Mouse (Mus musculus) embryo, embryonic 9.5 days (tissue): ENCODE results near the gene Emb.
A peak's percentile ranks its signal among the peaks of the same experiment; 100 is the strongest.

Experiments used
- DNase-seq: peaks from one replicate; pipeline ENCODE4 v3.0.0-alpha.2; 2017; ENCODE audit errors: extremely low spot score

Emb gene

DNA sequence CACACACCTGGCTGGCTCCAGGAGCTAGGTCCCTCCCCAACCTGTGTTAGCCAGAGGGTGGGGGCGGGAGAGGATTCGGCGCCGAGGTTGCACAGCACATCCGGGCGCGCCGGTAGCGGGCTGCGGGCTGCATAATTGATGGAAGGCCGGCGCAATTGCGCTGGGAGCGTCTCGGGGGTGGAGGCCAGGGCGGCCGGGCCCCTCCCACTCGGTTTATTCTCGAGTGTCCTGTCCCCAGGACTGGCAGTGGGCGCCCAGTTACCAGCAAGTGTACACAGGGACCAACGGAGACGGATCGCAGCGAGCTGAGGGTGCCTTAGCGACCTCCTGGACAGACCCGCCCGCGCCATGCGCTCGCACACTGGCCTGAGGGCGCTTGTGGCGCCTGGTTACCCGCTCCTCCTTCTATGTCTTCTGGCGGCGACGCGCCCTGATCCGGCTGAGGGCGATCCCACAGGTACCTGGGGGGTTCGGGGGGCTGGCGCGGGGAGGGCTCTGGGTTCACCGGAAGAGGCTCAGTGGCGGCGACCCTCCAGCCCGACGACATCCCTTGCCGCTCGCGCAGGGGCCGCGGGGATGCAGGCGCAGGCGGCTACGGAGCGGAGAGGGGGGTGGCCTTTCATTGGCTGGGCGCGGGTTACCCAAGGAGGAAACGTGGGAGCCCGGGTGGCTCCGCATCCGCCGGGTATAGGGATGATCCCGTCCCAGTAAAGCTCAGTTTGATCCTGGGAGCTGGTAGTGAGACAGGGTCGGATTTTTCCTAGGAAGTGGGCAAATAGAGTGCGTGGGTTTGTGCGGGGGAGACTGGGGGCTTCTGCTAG is 12.4 kb downstream of the Emb start, which contains the start of gene Gm17509:
TSS of gene Gm17509 (minus strand) at position 575 of the 821 bp plus-strand sequence.
- DNase-seq = peak; percentile 84

DNA sequence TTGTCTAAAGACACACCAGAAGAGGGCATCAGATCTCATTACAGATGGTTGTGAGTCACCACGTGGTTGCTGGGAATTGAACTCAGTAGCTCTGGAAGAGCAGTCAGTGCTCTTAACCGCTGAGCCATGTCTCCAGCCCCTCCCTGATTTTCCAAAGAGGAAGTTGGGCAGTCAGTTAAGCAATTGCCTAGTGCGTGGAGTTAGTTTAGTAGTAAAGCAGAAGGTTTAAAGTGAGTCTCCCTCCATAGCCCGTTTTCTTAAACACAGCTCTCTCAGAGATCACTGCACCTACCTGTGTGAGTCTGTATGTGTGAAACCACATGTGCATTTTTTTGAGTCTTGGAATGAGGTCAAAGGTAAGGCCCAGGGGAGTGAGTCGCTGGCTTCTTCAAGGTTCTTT is 14.8 kb downstream of the Emb start:
- no peak for DNase-seq

DNA sequence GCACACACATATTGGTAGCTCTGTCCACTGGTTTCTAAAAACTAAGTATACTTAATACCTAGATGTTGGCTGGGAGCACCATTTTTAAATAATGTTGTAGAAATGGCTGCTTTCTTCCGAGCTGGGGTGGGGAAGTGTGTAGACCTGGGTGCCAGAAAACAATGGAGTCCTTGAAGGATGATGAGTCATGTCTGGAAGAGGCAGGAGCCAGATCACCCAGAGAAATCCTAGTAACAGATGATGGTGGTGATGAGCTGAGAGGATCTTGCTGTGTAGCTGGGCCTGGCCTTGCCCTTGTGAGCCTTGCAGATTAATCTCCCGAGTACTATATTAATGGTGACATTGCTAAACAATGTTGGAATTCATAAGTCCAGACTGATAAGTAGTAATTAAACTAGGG is 16.6 kb downstream of the Emb start:
- DNase-seq = no peak

DNA sequence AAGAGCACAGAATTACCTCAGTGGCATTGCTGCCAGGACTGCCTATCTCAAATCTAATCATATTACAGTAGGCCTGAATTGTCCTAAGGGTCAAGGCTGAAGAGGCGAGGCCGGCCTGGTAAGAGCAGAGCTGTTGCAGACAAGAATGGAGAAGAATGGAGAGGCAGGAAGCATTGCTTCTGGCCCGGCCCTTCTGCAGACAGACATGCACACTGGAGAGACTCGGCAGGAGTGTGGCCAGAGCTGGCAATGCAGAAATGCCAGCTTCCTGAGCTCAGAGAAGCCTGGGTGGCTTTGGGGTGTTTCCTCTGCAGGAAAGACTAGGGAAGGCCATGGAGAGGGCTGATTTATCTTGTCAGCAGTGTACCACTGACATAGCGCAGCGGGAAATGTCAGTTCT is 17.2 kb downstream of the Emb start:
- no peak for DNase-seq

DNA sequence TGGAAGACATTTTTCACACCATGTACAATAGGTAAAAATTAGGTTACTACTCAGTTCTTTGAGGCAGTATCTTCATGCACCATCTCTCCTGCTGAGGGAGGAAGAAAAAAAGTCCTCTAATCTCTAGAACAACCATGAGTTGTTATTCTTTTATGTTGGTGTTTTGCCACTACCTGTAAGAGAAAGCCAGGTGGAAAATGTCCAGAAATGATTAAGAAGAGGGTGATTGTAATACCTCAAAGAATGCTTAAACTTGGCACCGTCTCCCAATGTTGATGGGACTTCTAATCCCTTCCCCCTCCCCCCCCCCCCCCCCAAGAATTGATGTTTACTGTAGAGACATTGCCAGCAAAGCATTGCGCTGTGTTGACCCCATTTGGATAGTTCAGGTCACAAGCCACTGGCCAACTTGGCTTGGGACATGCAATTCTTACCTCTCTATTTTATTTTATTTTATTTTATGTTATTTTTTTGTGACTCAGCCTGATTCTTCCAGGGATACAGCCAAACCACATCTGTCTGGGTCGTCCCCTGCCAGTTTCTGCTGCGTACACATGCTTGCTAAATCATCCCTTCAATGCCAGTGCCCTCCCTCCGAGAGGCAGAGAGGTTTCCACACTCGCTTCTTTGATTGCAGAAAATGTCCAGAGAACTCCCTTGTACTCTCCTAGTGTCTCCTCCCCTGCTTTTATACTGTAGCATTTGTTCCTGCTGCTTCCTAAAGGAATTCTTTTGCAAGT is 22.2 kb downstream of the Emb start:
- DNase-seq = no peak

DNA sequence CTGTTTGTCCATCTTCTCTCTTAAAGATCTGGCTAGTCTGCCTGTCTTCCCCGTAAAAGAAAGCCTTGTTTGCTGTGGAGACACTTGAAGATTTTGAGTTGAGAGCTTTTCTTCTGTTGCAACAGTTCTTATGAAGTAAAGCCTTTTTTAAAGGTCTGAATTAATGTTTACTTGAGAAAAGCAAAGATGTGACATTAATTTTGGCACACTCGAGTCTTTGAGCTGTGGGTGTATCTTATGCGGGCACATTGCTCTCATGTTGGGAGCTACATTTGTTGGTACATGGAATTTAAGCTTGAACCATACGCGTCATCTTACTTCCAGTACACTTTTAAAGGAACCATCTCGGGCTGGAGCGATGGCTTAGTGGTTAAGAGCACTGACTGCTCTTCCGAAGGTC is 25.5 kb downstream of the Emb start:
- DNase-seq = no peak

DNA sequence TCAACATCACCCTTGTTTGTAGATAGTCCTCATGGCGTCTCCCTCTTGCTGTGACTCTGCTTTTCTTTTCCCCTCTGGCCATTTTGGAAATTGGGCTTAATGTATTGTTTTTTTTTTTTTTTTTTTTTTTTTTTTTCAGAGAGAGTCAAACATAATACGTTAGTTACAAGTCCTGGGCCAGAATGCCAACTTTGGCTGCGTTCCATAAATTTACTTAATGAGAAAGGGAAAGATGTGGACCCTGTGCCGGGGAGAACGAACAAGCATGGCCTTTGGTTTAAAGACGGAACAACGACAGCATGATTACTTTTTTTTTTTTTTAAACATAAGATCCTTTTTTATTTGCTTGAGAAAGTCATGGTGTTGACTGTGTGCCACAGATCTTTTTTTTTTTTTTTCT is 26.1 kb downstream of the Emb start:
- DNase-seq = no peak

DNA sequence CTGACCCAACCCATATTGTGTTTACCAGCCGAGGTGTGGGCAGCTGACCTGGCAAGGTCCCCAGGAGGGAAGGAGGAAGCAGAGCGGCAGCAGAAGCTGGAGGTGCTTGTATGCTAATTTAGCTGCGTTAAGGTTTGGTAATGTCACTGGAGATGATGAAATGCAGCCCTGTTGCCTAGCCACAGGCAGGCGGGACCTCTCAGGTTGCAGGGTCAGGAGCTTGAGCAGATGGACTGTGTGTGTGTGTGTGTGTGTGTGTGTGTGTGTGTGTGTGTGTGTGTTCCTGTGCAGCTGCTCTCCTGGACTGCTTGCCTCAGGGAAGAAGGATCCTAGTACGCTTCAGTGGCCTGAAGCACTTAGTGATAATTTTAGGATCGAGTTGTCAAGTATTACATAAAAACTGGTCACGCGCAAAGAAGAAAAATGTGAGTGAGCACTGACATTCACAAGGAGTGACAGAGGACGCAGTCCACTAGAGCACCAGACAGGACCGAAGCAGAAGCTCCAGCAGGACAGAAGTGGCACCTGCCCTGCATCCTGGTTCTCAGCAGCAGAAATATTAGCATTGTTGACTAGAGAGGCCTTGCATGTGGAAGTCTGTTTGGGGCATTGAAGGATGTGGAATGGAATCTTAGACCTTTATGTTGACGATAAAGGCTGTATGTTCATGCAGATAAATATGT is 27.3 kb downstream of the Emb start:
- DNase-seq = peak; percentile 65

DNA sequence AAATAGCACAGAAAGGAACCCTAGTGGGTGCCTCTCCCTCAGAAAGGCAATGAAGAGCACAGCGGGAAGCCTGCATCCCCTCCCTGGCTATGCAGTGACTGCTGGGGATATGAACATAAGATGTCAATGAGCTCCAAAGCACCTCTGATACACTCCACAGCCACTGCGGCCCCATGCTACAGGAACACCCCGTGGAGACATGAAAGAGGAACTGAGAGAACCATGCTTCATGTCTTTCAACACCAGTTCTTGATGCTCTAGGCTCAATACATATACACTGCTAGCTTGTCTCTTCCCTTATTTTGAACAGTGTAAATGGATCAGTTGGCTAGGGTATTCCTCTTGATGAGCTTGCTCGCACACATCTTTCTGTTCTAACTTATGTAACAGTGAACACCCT is 28.8 kb downstream of the Emb start:
- no peak for DNase-seq

DNA sequence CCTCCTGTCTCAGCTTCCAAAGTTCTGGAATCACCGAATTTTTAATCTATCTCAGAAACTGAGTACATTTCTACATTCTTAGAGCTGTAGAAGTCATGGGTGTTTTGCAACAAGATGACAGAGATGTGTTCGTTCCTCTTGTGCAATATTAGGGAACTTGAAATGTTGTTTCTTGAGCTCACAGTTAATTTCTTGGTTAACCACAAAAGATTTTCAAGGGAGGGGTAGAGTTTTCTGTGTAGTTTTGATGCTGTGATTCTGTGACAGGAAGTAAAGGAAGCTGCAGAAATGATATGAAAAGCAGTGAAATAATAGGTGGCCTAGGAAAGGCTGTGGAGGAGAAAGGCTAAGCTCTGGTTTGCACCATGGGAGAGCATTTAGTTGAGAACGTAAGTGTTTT is 33.7 kb downstream of the Emb start:
- DNase-seq = no peak

DNA sequence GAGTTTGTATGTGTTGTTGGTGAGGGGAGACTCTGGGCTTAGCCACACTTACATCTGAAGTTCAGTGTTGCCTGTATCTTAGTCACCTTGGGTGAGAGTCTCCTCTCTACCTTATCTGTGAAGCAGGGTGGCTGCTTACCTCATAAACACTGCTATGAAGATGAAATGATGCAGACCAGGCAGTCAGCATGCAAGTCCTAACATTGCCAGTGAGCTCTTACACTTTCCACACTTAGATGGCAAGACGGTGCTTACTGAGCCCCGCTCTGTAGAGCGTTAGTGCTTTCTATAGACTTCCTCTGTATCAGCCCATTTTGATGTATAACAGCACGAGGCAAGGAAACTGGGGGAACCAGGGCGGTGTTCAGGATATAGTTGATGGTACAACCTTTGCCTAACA is 34.3 kb downstream of the Emb start:
- DNase-seq = no peak

DNA sequence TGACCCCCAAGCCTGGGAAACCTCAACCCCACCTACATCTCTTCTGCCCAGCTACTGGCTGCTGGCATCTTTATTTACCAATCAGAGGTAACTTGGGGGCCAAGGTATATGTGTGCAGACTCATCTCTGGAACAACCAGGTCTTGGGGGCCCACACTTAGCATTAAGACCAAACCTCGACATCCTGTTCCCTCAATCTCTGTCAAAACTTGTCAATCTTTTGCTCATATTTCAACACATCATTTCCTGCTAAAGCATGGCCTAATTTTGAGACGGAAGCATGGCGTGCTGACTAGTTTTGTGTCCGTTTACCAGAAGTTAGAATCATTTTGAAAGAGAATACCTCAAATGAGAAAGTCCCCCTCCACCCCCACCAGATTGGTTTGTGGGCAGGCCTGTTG is 52.4 kb downstream of the Emb start:
- DNase-seq = no peak

DNA sequence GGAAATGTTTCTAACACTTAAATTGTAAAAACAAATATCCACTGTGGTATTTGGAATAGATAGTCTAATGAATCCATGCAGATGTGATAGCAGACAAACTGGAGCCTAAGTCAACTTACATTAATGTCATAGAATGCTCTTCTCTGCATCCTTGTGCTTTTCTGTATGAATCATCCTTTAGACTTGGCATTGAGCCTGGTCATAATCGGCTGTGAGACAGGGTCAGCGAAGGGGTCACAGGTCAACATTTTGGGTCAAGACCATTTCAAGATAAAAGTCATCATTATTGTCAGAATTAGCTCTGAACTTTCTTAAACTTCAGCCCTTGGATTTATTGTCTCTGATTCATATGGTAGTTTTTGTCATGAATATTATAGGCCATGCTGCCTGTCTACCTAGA is 57.8 kb downstream of the Emb start:
- no peak for DNase-seq

DNA sequence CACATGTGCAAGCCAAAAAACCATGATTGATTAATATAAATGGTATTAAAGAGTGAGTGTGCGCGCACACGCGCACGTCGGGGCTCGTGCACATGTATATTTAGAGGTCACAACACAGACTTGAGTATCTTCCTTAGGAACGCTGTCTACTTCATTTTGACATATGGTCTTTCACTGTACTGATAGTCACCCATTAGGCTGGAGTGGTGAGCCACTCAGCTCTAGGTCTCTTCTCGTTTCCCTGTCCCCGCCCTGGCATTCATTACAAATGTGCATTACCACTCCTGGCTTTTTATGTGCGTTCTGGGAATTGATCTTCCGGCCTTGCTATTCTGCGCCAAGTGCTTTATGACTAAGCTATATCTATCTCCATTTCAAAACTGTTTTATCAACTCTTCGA is 59.6 kb downstream of the Emb start:
- DNase-seq = no peak

DNA sequence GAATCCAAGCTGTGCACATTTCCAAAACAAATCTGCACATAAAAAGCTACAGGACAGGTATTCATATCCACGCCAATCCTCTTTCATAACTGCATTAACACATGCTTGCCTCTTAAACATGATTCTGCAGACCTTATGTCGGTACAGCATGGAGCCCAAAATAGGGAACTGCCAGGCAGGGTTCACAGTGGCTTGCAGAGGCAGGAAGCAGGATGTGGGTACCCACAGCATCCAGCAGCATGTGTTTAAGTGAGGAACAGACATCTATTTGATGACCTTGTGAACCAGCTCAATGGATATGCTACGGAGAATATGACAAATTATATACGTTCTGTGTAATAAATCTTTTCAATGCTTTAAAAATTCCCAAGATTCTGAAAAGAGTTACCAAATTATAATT is 75.7 kb downstream of the Emb start:
- no peak for DNase-seq

DNA sequence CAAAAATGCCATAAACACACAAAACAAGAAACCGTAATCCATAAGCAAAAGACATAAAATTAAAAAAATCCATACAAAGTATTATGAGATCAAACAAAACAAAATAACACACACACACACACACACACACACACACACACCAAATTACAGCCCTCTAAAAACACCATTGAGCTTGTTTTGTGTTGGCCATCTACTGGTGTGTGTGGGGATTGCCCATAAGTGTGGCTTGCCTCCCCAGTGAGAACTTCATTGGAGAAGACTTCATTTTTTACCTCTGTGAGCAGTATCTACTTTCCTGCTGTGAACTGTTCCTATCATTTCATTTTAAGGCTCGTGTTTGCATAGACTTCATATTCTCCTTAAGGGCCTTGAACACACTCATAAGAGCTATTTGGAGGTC is 78.6 kb downstream of the Emb start:
- no peak for DNase-seq

DNA sequence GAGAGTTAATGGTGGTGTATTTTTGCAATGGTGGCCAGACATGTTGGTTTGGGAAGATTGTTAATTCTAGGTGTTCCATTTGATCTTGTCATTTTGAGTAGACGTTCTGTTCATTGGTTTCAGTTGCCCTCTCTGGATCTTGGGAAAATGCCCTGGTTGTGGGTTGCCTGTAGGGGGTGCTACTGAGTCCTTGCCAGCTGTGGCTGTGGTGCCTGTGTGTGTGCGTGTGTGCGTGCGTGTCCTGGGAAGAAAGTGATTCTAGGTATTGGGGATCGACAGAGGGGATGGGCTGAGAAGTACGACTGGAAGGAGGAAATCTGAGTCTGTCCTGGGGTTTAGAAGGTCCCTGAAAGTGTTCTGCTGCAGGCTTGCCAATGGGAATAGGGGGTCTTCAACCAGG is 79.1 kb downstream of the Emb start:
- no peak for DNase-seq

DNA sequence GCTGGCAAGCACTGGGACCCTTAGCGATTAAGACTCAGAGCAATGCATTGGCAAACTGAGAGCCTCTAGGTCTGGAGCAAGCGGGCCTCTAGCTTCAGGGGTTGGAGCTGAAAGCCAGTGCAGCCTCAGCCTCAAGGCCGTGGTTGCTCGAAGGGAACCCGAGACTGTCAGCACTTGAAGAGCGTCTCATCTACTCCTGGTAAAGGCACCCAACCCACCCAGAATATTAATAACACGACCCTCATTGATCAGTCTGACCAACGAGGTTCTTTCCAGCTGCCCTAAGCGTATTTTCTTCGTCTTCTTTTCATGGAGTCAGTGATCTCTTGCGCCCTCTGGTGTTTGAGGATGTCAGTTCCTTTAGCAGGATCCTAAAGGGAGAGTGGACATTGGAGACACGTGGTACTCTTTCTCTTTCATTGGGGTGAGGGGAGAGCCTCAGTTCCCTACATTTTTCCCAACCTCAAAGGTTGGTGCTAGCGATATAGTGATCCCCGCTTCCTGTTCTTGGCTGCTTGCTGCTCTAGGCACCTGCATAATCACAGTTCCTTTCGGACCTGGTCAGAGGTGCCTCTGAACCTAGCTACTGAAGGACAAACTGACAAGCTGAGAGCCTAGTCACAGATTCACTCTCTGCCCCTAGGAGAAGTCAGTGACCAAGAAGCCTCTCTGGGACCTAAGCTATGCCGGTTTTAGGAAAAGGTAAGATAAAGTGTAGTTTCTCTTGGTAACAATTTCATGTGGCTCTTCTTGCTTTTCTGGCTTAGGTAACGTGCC is 81.3 kb downstream of the Emb start:
- peak; percentile 75 for DNase-seq

DNA sequence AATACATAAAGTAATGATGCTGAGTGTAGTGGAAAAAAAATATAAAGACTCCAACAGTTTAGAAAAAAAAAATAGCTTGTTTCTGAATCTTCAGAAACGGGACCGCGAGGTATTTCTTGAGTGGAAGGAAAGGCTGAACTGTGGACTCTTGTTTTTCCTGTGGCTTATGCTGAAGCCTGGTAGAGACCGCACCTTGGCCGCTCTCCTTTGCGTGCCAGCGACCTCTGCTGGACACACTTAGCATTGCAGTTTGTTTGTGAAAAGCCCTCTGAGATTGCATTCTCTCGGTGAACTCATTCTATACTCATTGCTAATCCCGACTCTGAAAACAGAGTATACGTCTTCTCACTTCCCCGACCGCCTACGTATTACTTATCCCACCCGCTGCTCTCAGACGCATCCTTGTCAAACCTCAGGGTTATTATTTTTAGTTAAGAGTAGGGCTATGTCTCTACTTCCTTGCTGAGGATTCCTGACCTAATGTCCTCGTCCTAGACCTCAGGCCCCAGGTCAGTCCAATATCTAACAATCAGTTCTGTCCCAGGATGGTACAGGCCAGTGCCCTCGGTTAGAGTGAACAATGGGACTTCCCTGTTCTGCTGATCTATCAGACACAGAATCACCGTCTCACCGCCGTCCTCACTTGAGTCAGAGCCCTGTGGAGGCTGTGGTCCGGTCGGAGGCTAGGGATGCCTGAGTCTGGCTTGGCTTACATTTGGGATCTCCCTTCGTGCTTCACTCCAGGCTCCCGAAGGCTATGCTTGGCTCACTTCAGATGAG is 103.3 kb downstream of the Emb start:
- DNase-seq = peak; percentile 79
